Mouse (Mus musculus) heart, postnatal 14 days (tissue): ENCODE results near the gene Bgn. TPM values are rescaled to one million over a fixed set of nuclear protein-coding genes. Genes with fewer than 3 reads are reported as not detected.

Experiments used
- total RNA-seq, 2 experiments: library from RNA; stranded (reverse); gene quantifications; 2 replicates each; pipeline ENCODE4 v1.2.3; 2021

Gene Bgn
- total RNA-seq, 2 experiments from 2014 or later: 216 to 248 TPM

Other genes with a start within 250 kb of the Bgn start
- gene Xlr4c, start 240.5 kb upstream of the Bgn start, total RNA-seq: 1 to 10 TPM in 1 of 2 experiments, not detected in 1; 1.2 TPM
- gene Xlr3c, start 218.2 kb upstream of the Bgn start, total RNA-seq: not detected
- gene Xlr5a, start 190.6 kb upstream of the Bgn start, total RNA-seq: not detected
- gene Xlr5c, start 190.6 kb upstream of the Bgn start, total RNA-seq: not detected
- gene Gm45015, start 146.8 kb upstream of the Bgn start, total RNA-seq: not detected
- 1 to 10 TPM; 4.8 to 5.7 TPM for gene Zfp275, start 141.0 kb upstream of the Bgn start, total RNA-seq
- gene Gm18336, start 84.9 kb upstream of the Bgn start, total RNA-seq: not detected
- gene Zfp92, start 72.5 kb upstream of the Bgn start, total RNA-seq: not detected
- gene Trex2, start 48.3 kb upstream of the Bgn start, total RNA-seq: not detected
- gene Haus7, start 24.6 kb upstream of the Bgn start, total RNA-seq: 1 to 10 TPM; 8.3 to 8.8 TPM
- gene Atp2b3, start 19.5 kb downstream of the Bgn start, total RNA-seq: under 1 TPM in 1 of 2 experiments, not detected in 1; 0.14 TPM
- gene Dusp9, start 155.8 kb downstream of the Bgn start, total RNA-seq: not detected
- 1 to 10 TPM; 4.3 to 6.8 TPM for gene Pnck, start 176.5 kb downstream of the Bgn start, total RNA-seq
- gene Slc6a8, start 189.5 kb downstream of the Bgn start, total RNA-seq: 100 to 1,000 TPM; 109 to 112 TPM
- 10 to 100 TPM; 75.8 to 89.6 TPM for gene Bcap31, start 232.6 kb downstream of the Bgn start, total RNA-seq
- gene Abcd1, start 233.0 kb downstream of the Bgn start, total RNA-seq: 10 to 100 TPM; 27.8 TPM